ENCODE assay signal across 11 mouse cellular contexts in the genomic region with DNA sequence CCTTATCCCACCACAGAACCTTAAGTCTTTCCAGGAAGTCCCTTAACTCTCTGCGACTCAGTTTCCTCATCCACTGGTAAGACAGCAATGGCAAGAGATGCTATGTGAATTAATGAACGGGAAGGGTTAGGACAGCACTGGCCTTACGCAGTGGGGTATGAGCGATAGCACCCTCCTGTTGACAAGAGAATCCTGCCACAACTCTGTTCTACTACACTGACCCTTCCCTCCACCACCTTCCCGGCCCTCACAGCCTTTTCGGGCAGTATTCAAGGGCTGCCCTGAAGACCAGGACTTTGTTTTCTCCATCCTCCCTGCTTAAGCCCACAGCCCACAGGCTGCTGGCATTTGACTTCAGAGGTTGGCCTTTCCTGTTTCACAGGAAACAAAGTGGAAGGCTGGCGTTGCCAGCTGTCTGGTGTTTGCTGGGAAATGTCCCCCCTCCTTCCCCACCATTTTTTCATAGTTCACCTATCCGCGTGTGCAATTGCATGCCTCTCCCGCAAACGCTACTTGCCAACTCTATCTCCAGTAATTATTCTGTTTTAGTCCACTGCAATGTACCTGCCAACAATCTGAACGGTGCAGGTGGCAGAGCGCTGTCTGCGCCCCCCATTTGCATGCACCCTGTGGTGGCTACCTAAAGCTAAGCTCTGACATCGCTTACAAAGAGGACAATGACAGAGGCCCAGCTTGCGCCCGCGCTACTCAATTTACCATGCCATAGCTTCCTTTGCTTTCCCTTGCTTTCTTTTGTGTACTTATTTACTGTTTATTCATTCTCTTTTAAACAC.
DNase-seq lines count a peak whose midpoint lies in the region; ATAC-seq and TF ChIP-seq lines count a peak whose summit lies in the region.
"Had no signal": no experiment of that assay in that cellular context is flagged by ENCODE, and none has a peak within 500 bp of the region (broad histone marks: within the 10 kb centered on the region; RNA-seq: fewer than 3 reads in every experiment).

No protein-coding gene starts in this region.

- H3K4me3 ChIP-seq in heart, embryonic 11.5 days (ENCODE audit: low read depth, low read length): no peak overlapping the region
- H3K4me3 ChIP-seq in embryonic facial prominence, embryonic 10.5 days: peak overlapping the region; percentile 41
- H3K4me3 ChIP-seq in hindbrain, embryonic 11.5 days (ENCODE audit: low read depth, low read length): peak overlapping the region; percentile 18
- peak overlapping the region; percentile 20; the same call in 1 of the 2 replicates for H3K4me3 ChIP-seq in midbrain, embryonic 16.5 days (ENCODE audit: low read depth, low read length)
- H3K4me3 ChIP-seq in left cerebral cortex, adult 2 months: no peak overlapping the region
- H3K4me3 ChIP-seq: liver, embryonic 12.5 days had no signal

- no peak for TF ChIP-seq CTCF in left cerebral cortex, adult 2 months (IDR thresholded peaks at IDR 0.05)

- H3K9me3 ChIP-seq in heart, embryonic 11.5 days (replicated peaks; ENCODE audit: control insufficient read depth, low read length): no peaks in the 10 kb centered on the region
- H3K9me3 ChIP-seq in embryonic facial prominence, embryonic 10.5 days: no peaks in the 10 kb centered on the region
- H3K9me3 ChIP-seq in hindbrain, embryonic 11.5 days (ENCODE audit: control insufficient read depth, low read length): no peaks in the 10 kb centered on the region
- H3K9me3 ChIP-seq in midbrain, embryonic 16.5 days (replicated peaks; ENCODE audit: control insufficient read depth, low read length, poor library complexity, severe bottlenecking): no peaks in the 10 kb centered on the region; the same call in 1 of the 2 replicates
- H3K9me3 ChIP-seq: liver, embryonic 12.5 days had no signal

- no peak overlapping the region for H3K27ac ChIP-seq in heart, embryonic 11.5 days (ENCODE audit: low read depth, low read length)
- H3K27ac ChIP-seq in embryonic facial prominence, embryonic 10.5 days (replicated peaks): 0 out of 2 replicates have a peak overlapping the region, but pooled peaks have one; percentile 40
- H3K27ac ChIP-seq in hindbrain, embryonic 11.5 days (ENCODE audit: low read depth, low read length): no peak overlapping the region
- no peak overlapping the region for H3K27ac ChIP-seq in midbrain, embryonic 16.5 days (ENCODE audit: low read length)
- H3K27ac ChIP-seq in left cerebral cortex, adult 2 months: no peak overlapping the region
- H3K27ac ChIP-seq: liver, embryonic 12.5 days had no signal

- no peaks in the 10 kb centered on the region for H3K4me1 ChIP-seq in heart, embryonic 11.5 days (ENCODE audit: control insufficient read depth, insufficient read depth, low read length)
- H3K4me1 ChIP-seq in embryonic facial prominence, embryonic 10.5 days: peaks cover 16% of the 10 kb centered on the region
- H3K4me1 ChIP-seq in hindbrain, embryonic 11.5 days (replicated peaks; ENCODE audit: control insufficient read depth, insufficient read depth, low read length): no peaks in the 10 kb centered on the region; the same call in none of the 2 replicates
- peaks cover 5% of the 10 kb centered on the region for H3K4me1 ChIP-seq in midbrain, embryonic 16.5 days (ENCODE audit: control insufficient read depth, insufficient read depth, low read length)
- H3K4me1 ChIP-seq: liver, embryonic 12.5 days had no signal

- WGBS in heart, embryonic 11.5 days (ENCODE audit: insufficient replicate concordance): 33% methylated on average over 18 of the region's 18 CpGs
- 26% methylated on average over 18 of the region's 18 CpGs for WGBS in embryonic facial prominence, embryonic 10.5 days
- 23% methylated on average over 18 of the region's 18 CpGs for WGBS in hindbrain, embryonic 11.5 days
- WGBS in midbrain, embryonic 16.5 days: 21% methylated on average over 18 of the region's 18 CpGs

- H3K36me3 ChIP-seq in heart, embryonic 11.5 days (ENCODE audit: control insufficient read depth, insufficient read depth, low read length): no peaks in the 10 kb centered on the region
- no peaks in the 10 kb centered on the region for H3K36me3 ChIP-seq in embryonic facial prominence, embryonic 10.5 days (replicated peaks)
- H3K36me3 ChIP-seq in hindbrain, embryonic 11.5 days (ENCODE audit: control insufficient read depth, insufficient read depth, low read length): no peaks in the 10 kb centered on the region
- H3K36me3 ChIP-seq in midbrain, embryonic 16.5 days (ENCODE audit: control insufficient read depth, insufficient read depth, low read length): no peaks in the 10 kb centered on the region
- H3K36me3 ChIP-seq: liver, embryonic 12.5 days had no signal

- ATAC-seq in heart, embryonic 11.5 days (replicated peaks; ENCODE audit: insufficient number of reproducible peaks, low FRiP score, low TSS enrichment): no peak
- ATAC-seq in hindbrain, embryonic 11.5 days (ENCODE audit: low FRiP score): 0 out of 2 replicates have a peak, but pooled peaks have one; percentile 30
- peak; percentile 54 for ATAC-seq in midbrain, embryonic 16.5 days
- ATAC-seq: liver, embryonic 12.5 days had no signal

- H3K27me3 ChIP-seq in heart, embryonic 11.5 days (ENCODE audit: control insufficient read depth, insufficient read depth, low read length): no peaks in the 10 kb centered on the region
- peaks cover 6% of the 10 kb centered on the region; the same call in 1 of the 2 replicates for H3K27me3 ChIP-seq in embryonic facial prominence, embryonic 10.5 days (replicated peaks; ENCODE audit: low read depth, poor library complexity, severe bottlenecking)
- no peaks in the 10 kb centered on the region for H3K27me3 ChIP-seq in hindbrain, embryonic 11.5 days (ENCODE audit: control insufficient read depth, insufficient read depth, low read length)
- no peaks in the 10 kb centered on the region; the same call in 1 of the 2 replicates for H3K27me3 ChIP-seq in midbrain, embryonic 16.5 days (ENCODE audit: control insufficient read depth, insufficient read depth, low read depth, low read length)
- H3K27me3 ChIP-seq: liver, embryonic 12.5 days had no signal

- no peak for DNase-seq in heart, postnatal 10 days
- no peak for DNase-seq in embryonic facial prominence, embryonic 10.5 days (ENCODE audit: low spot score)
- peak; percentile 26 for DNase-seq in hindbrain, embryonic 11.5 days (ENCODE audit: low spot score)
- no peak for DNase-seq in right cerebral cortex, adult 2 months (ENCODE audit: low spot score in 2 of 2)
- DNase-seq in left cerebral cortex, adult 2 months (ENCODE audit: extremely low spot score in 1 of 2, low spot score in 2 of 2): no peak
- DNase-seq in spleen, adult 12 weeks (ENCODE audit: low spot score): no peak
- DNase-seq: B cell, adult 2 months; cerebellum, adult 9-10 months had no signal

- peak overlapping the region; percentile 49 for H3K4me2 ChIP-seq in heart, embryonic 11.5 days
- H3K4me2 ChIP-seq in hindbrain, embryonic 11.5 days (replicated peaks; ENCODE audit: low read depth, low read length): peak overlapping the region; percentile 39
- peak overlapping the region; percentile 59 for H3K4me2 ChIP-seq in midbrain, embryonic 16.5 days (ENCODE audit: low read length)
- H3K4me2 ChIP-seq: liver, embryonic 12.5 days had no signal

- H3K9ac ChIP-seq in heart, embryonic 11.5 days (ENCODE audit: low read depth, low read length): no peak overlapping the region
- peak overlapping the region; percentile 41; the same call in 1 of the 2 replicates for H3K9ac ChIP-seq in hindbrain, embryonic 11.5 days (ENCODE audit: low read depth, low read length)
- H3K9ac ChIP-seq in midbrain, embryonic 16.5 days (ENCODE audit: low read depth, low read length): peak overlapping the region; percentile 51; the same call in 1 of the 2 replicates
- H3K9ac ChIP-seq: liver, embryonic 12.5 days had no signal

- intact Hi-C loops in heart, postnatal 10 days (cut with DNase I): no loop called here
- intact Hi-C loops in left cerebral cortex, adult 2 months (cut with DNase I): no loop called here

Comparison
In these comparisons a context has a peak if more than half of its experiments do, and no peak if none do; other contexts are left out.
1. H3K4me3 ChIP-seq: peak in embryonic facial prominence, embryonic 10.5 days (single experiment), hindbrain, embryonic 11.5 days (single experiment) and midbrain, embryonic 16.5 days (single experiment); none in heart, embryonic 11.5 days (single experiment) and left cerebral cortex, adult 2 months (single experiment).
2. Peak in every context shown above with its lines, with median percentiles within 50 percentile points of each other: H3K4me2 ChIP-seq.